Mouse (Mus musculus): ENCODE data around the gene Slc50a1. TPM values are rescaled to one million over a fixed set of nuclear protein-coding genes. Genes with fewer than 3 reads are reported as not detected.

Slc50a1 gene
- polyA plus RNA-seq, 1 experiment from 2014 or later: 66.7 TPM

DNA sequence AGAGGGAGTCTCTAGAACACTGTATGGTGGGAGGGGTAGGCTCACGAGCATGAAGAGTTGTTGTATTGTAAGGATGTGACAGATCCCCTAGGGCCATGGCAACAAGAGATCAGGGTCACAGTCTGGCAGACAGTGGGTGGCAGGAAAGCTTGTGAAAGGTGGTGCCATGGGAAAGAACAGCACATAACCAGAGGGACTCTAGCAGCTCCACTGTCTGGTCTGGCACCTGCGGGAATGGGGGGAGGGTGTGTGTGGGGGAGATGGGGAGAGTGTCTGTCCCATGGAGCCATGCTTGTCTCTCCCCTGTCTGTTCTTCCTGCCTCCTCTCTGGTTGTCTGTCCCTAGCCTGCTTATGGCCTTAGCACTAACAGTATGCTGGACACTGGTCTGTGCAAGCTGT lies 15.2 kb upstream of the Slc50a1 start:
- H3K4me1 ChIP-seq (replicated peaks; ENCODE audit: control insufficient read depth, insufficient read depth, low read length): peaks cover 13% of the 10 kb centered on the region
- WGBS: 55% methylated on average over 2 of the region's 2 CpGs

DNA sequence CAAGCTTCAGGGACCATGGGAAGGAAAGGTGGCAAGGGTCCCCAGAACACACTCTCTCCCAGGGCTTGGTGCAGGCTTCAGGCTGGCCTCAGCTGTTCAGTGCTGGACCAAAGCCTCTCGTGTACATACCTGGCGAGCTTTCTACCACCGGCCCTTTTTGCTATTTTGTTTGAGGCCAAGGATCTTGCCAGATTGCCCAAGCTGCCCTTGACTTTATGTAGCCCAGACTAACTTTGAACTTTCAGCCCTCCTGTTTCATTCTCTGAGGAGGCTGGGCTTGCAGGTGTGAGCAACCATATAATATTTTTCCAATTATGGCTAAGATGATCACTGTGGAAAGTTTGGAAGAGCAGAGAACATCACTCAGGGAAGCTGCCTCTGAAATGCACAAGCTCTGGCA lies 13.9 kb upstream of the Slc50a1 start:
- peaks cover 20% of the 10 kb centered on the region for H3K4me1 ChIP-seq (replicated peaks; ENCODE audit: control insufficient read depth, insufficient read depth, low read length)

More for the DNA sequence above, 15.2 kb upstream of the Slc50a1 start:
- Histone ChIP-seq H3K27me3 (ENCODE audit: control insufficient read depth, insufficient read depth, low read depth, low read length) (no peaks in the 10 kb centered on the region; the same call in none of the 2 replicates), H3K9ac (ENCODE audit: low read length) (no peak overlapping the region), H3K4me2 (ENCODE audit: low read depth, low read length) (no peak overlapping the region), H3K4me3 (ENCODE audit: low read length) (no peak overlapping the region), H3K27ac (ENCODE audit: low read length) (no peak overlapping the region), H3K9me3 (ENCODE audit: control insufficient read depth, low read length) (no peaks in the 10 kb centered on the region), H3K36me3 (ENCODE audit: control insufficient read depth, insufficient read depth, low read length) (no peaks in the 10 kb centered on the region)
- ATAC-seq (ENCODE audit: low read depth): no peak

DNA sequence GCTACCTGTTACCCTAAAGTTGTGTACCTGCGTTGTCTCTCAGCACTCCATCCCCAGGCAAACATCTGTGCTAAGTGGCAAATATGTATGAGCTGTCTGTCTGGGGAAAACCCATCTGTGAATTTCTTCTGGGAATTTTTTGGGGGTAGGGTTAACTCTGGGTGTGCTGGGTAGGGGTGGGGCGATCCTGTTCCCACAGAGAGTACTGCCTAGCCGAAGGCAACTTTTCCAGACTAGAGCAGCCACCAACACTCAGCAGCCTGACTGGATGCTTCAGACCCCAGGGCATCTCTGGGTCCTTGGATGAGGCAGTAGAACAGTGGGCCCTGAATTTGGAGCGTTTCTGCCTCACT lies 11.9 kb upstream of the Slc50a1 start:
- Histone ChIP-seq H3K4me3 (ENCODE audit: low read length) (no peak overlapping the region), H3K4me1 (replicated peaks; ENCODE audit: control insufficient read depth, insufficient read depth, low read length) (peaks cover 20% of the 10 kb centered on the region), H3K27me3 (ENCODE audit: control insufficient read depth, insufficient read depth, low read depth, low read length) (no peaks in the 10 kb centered on the region; the same call in none of the 2 replicates), H3K4me2 (ENCODE audit: low read depth, low read length) (no peak overlapping the region), H3K9me3 (ENCODE audit: control insufficient read depth, low read length) (no peaks in the 10 kb centered on the region), H3K36me3 (ENCODE audit: control insufficient read depth, insufficient read depth, low read length) (no peaks in the 10 kb centered on the region), H3K9ac (ENCODE audit: low read length) (no peak overlapping the region), H3K27ac (ENCODE audit: low read length) (no peak overlapping the region)
- WGBS: 15% methylated on average over 4 of the region's 4 CpGs
- ATAC-seq (ENCODE audit: low read depth): no peak

More for the DNA sequence above, 13.9 kb upstream of the Slc50a1 start:
- Histone ChIP-seq H3K4me3 (ENCODE audit: low read length) (no peak overlapping the region), H3K9me3 (ENCODE audit: control insufficient read depth, low read length) (no peaks in the 10 kb centered on the region), H3K36me3 (ENCODE audit: control insufficient read depth, insufficient read depth, low read length) (no peaks in the 10 kb centered on the region), H3K27ac (ENCODE audit: low read length) (no peak overlapping the region), H3K4me2 (ENCODE audit: low read depth, low read length) (no peak overlapping the region), H3K9ac (ENCODE audit: low read length) (no peak overlapping the region), H3K27me3 (ENCODE audit: control insufficient read depth, insufficient read depth, low read depth, low read length) (no peaks in the 10 kb centered on the region; the same call in none of the 2 replicates)
- ATAC-seq (ENCODE audit: low read depth): no peak
- WGBS: 65% methylated on average over 3 of the region's 3 CpGs

DNA sequence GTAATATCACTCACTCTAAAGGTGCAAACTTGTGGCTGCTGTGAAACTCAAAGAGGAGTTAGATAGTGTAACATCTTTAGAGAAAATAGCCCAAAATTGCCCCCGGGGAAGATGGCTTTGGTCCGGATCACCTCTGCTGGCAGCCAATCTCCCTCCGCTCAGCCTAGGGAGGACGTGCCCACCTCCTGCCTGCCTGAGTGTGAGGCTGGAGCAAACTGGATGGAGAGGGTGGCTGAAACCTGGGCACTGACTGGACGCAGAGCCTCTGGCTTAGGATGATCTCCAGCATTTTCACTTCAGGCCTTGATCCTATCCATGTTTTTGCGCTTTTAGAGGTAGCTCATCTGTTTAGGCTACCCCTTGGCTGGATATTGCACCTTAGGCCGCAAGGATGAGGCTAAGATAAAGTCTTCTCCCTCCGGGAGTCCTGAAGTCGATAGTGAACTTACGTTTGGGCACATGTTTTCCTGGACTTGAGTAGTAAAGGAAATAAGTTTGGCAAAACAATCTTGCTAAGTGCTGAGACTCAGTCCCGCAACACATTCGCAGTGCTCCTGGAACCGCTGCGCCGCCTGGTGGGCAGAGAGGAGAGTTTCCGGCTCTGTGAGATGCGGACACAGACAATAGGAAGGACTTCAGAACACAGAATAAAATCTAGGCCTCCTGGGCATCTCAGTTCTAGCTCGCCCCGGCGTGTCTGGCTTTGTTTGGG lies 11.4 kb upstream of the Slc50a1 start:
- Histone ChIP-seq H3K4me3 (ENCODE audit: low read length) (peak overlapping the region; percentile 84), H3K4me1 (replicated peaks; ENCODE audit: control insufficient read depth, insufficient read depth, low read length) (peaks cover 20% of the 10 kb centered on the region), H3K9me3 (ENCODE audit: control insufficient read depth, low read length) (no peaks in the 10 kb centered on the region), H3K4me2 (ENCODE audit: low read depth, low read length) (peak overlapping the region; percentile 94), H3K36me3 (ENCODE audit: control insufficient read depth, insufficient read depth, low read length) (no peaks in the 10 kb centered on the region), H3K9ac (ENCODE audit: low read length) (peak overlapping the region; percentile 91), H3K27ac (ENCODE audit: low read length) (peak overlapping the region; percentile 98), H3K27me3 (ENCODE audit: control insufficient read depth, insufficient read depth, low read depth, low read length) (no peaks in the 10 kb centered on the region; the same call in none of the 2 replicates)
- ATAC-seq (ENCODE audit: low read depth): no peak
- WGBS: 8% methylated on average over 20 of the region's 20 CpGs

DNA sequence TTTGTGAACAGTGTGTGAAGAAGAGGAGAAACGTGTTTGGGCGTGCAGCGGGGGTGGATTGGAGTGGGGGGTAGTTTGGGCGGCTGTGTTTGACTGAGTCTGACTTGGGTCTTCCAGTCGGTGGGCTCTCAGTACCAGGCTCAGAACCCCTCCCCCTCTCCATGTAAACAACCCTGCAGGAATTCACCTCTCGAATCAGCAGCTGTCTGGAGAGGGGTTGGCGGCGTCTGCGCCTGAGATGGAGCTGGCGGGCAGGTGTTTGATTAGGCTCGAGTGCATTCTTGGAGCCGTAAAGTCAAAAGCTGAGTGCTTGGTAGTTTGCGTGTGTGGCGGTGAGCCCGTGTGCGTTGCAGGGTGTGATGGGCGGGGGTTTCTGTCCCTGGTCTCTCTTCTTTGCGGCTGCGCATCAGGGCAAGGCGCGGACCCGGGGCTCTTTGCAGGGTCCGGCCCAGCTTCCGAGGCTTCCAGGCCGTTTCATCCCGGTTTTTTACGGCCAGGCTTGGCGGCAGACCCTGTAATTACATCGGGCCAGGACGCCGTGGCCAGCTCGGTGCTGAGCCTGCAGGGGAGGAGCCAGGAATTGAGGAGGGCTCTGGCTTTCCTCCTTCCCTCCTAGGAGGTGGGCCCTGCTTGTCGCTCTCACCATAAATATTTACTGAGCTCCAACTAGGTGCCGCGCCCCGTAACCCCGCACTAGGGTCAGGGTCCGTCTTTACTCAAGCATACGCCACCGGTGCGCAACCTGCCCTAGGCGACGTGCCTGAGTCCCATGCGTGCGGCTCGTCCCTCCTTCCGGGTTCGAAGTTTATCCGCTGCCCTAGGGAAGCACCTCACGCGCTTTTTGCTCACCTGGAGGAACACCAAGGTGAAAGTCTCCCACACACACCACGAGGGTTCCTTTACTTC lies 10.5 kb upstream of the Slc50a1 start, which contains the start of gene Efna1:
TSS of gene Efna1 (minus strand) at position 537 of the 906 bp plus-strand sequence.
- peak; percentile 49 for ATAC-seq (ENCODE audit: low read depth)

DNA sequence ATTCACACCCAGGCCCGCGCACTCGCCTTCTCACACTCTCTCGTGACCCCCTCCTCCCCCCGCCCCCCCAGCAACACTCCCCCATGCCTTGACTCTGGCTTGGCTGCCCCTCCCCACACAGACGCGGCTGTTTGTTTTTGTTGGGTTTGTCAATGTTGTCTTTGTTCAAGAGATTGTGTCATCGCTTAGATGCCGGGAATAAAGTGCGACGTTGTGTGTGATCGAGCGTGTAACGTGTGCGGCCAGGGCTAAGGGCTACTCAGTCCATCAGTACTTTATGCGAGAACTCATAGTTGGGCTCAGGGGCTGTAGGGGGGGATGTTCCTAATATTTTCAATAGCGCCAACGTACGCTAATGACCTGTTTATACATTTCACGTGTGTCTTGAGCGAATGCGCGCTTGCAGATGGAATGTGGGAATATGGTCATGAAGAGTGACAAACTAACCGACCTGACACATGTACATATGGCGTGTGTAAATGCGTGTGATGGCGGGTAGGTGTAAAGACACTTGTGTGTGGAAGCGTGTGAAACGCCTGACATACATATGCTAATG lies 9.8 kb upstream of the Slc50a1 start:
- Histone ChIP-seq H3K9me3 (ENCODE audit: control insufficient read depth, low read length) (no peaks in the 10 kb centered on the region), H3K4me2 (ENCODE audit: low read depth, low read length) (peak overlapping the region; percentile 94), H3K36me3 (ENCODE audit: control insufficient read depth, insufficient read depth, low read length) (peaks cover 11% of the 10 kb centered on the region), H3K4me3 (ENCODE audit: low read length) (peak overlapping the region; percentile 84), H3K27me3 (ENCODE audit: control insufficient read depth, insufficient read depth, low read depth, low read length) (no peaks in the 10 kb centered on the region; the same call in none of the 2 replicates), H3K9ac (ENCODE audit: low read length) (peak overlapping the region; percentile 91), H3K4me1 (replicated peaks; ENCODE audit: control insufficient read depth, insufficient read depth, low read length) (peaks cover 29% of the 10 kb centered on the region), H3K27ac (ENCODE audit: low read length) (peak overlapping the region; percentile 98)
- ATAC-seq (ENCODE audit: low read depth): peak; percentile 15
- WGBS: under 1% methylated on average over 29 of the region's 29 CpGs

More for the DNA sequence above, 10.5 kb upstream of the Slc50a1 start, which contains the start of gene Efna1:
- Histone ChIP-seq H3K36me3 (ENCODE audit: control insufficient read depth, insufficient read depth, low read length) (peaks cover 4% of the 10 kb centered on the region), H3K4me1 (replicated peaks; ENCODE audit: control insufficient read depth, insufficient read depth, low read length) (peaks cover 29% of the 10 kb centered on the region), H3K27me3 (ENCODE audit: control insufficient read depth, insufficient read depth, low read depth, low read length) (no peaks in the 10 kb centered on the region; the same call in none of the 2 replicates), H3K9me3 (ENCODE audit: control insufficient read depth, low read length) (no peaks in the 10 kb centered on the region), H3K4me2 (ENCODE audit: low read depth, low read length) (peak within 1 kb of the TSS; percentile 94), H3K27ac (ENCODE audit: low read length) (peak within 1 kb of the TSS; percentile 98), H3K9ac (ENCODE audit: low read length) (peak within 1 kb of the TSS; percentile 91), H3K4me3 (ENCODE audit: low read length) (peak within 1 kb of the TSS; percentile 84)
- under 1% methylated on average over 52 of the region's 52 CpGs for WGBS

DNA sequence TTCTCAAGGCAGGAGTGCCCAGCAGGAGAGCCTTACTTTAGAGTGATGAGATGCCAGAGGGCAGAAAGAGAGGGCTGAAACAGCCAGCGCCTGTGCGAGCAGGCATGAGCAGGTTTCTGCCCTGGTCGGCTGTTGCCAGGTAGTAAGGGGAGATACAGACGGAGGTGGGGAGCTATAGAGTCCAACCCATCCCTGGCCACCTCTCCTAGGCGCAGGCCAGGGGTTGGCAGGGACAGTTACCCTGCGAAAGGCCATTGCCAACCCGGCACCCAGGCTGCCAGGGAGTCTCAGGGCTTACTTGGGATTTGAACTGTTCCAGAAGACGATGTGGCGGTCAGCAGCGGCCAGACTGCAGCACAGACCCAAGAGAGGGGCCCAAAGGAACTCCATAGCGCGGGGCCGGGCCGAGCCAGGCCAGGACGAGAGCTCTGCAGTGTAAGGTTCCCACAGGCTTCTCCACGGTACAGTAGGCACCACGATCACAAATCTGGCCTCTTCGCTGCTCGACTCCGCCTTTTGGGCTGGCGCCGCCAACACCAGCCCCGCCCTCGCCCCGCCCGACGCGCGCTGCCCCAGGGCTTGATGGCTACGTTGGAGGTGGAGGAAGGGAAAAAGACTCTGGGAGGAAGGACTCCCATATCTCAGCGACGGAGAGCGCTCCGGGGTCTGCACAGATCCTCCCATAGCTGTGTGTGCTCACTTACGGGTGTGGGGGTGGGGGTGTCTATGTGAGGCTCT lies 9.0 kb upstream of the Slc50a1 start:
- WGBS: 3% methylated on average over 35 of the region's 35 CpGs
- no peaks in the 10 kb centered on the region for H3K9me3 ChIP-seq (ENCODE audit: control insufficient read depth, low read length)
- peak overlapping the region; percentile 94 for H3K4me2 ChIP-seq (ENCODE audit: low read depth, low read length)
- ATAC-seq (ENCODE audit: low read depth): peak; percentile 83
- H3K4me3 ChIP-seq (ENCODE audit: low read length): peak overlapping the region; percentile 84
- peak overlapping the region; percentile 98 for H3K27ac ChIP-seq (ENCODE audit: low read length)
- H3K4me1 ChIP-seq (replicated peaks; ENCODE audit: control insufficient read depth, insufficient read depth, low read length): peaks cover 29% of the 10 kb centered on the region
- H3K36me3 ChIP-seq (ENCODE audit: control insufficient read depth, insufficient read depth, low read length): peaks cover 15% of the 10 kb centered on the region
- H3K27me3 ChIP-seq (ENCODE audit: control insufficient read depth, insufficient read depth, low read depth, low read length): no peaks in the 10 kb centered on the region; the same call in none of the 2 replicates
- H3K9ac ChIP-seq (ENCODE audit: low read length): peak overlapping the region; percentile 91

DNA sequence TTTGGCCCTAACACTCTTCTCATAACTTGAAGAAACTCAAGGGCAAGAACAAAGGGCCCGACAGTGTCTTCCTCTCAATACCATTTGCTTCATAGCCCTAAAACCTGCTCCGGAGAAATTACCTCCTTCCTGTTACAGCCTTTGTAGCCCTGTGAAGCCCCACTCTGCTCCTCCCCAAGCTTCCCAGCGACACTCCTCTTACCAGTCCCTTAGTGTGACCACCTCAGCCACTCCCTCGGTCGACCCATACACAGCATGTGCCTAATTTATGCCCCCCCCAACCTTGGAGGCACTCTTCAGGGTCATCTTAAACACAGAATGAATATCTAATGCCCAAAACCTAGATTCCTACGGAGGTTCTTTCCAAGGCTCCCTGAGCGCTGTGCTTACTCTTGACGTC lies 8.3 kb upstream of the Slc50a1 start:
- no peaks in the 10 kb centered on the region; the same call in none of the 2 replicates for H3K27me3 ChIP-seq (ENCODE audit: control insufficient read depth, insufficient read depth, low read depth, low read length)

More for the DNA sequence above, 8.3 kb upstream of the Slc50a1 start:
- peaks cover 15% of the 10 kb centered on the region for H3K36me3 ChIP-seq (ENCODE audit: control insufficient read depth, insufficient read depth, low read length)
- peak overlapping the region; percentile 94 for H3K4me2 ChIP-seq (ENCODE audit: low read depth, low read length)
- peak overlapping the region; percentile 91 for H3K9ac ChIP-seq (ENCODE audit: low read length)
- ATAC-seq (ENCODE audit: low read depth): no peak
- WGBS: 13% methylated on average over 8 of the region's 8 CpGs
- H3K4me3 ChIP-seq (ENCODE audit: low read length): peak overlapping the region; percentile 84
- H3K27ac ChIP-seq (ENCODE audit: low read length): peak overlapping the region; percentile 98
- peaks cover 29% of the 10 kb centered on the region for H3K4me1 ChIP-seq (replicated peaks; ENCODE audit: control insufficient read depth, insufficient read depth, low read length)
- H3K9me3 ChIP-seq (ENCODE audit: control insufficient read depth, low read length): no peaks in the 10 kb centered on the region
